9 mouse cellular contexts compared by ENCODE assay signal in the genomic region with DNA sequence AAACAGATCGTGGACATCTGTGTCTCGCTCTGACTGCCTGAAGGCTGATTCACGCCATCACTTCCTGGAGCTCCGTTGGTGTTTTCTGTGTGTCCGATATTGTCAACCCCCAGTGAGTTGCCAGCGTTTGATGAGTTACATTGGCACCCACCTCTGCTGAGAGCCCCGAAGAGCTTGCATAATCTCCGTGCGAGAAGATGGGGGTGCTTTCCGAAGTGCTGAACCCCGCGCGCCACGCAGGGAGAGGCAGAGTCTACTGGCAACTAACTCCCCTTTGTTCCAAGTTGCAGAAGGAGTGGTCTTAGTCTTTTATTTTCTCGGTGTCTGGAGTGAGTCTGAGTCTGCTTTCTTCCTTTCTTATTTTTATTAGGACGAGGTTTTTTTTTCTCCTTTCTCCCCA. TPM values are rescaled to one million over a fixed set of nuclear protein-coding genes. Genes with fewer than 3 reads are reported as not detected.
DNase-seq lines count a peak whose midpoint lies in the region; ATAC-seq and TF ChIP-seq lines count a peak whose summit lies in the region.
"Had no signal": no experiment of that assay in that cellular context is flagged by ENCODE, and none has a peak within 500 bp of the region (broad histone marks: within the 10 kb centered on the region; RNA-seq: fewer than 3 reads in every experiment).

TSS of gene Rxfp3 (minus strand) at position 281 of the 400 bp plus-strand sequence.

- no peak for DNase-seq in layer of hippocampus, adult 2 months (ENCODE audit: low spot score in 2 of 2)
- no peak for DNase-seq in layer of hippocampus, postnatal 14 days (ENCODE audit: low spot score in 2 of 2)
- peak; percentile 43 for DNase-seq in embryo, embryonic 10.5 days (ENCODE audit: low spot score)
- DNase-seq in hindbrain, embryonic 10.5 days (ENCODE audit: low spot score) = peak; percentile 25
- no peak for DNase-seq in midbrain, embryonic 11.5 days (ENCODE audit: low spot score, missing footprints)
- no peak for DNase-seq in adrenal gland, postnatal 10 days
- DNase-seq in left cerebral cortex, adult 11 months (ENCODE audit: low spot score) = no peak
- no peak for DNase-seq in thymus, postnatal 10 days (ENCODE audit: low spot score in 2 of 2)

- WGBS in hindbrain, embryonic 10.5 days = 4% methylated on average over 16 of the region's 16 CpGs
- WGBS in midbrain, embryonic 11.5 days = 4% methylated on average over 16 of the region's 16 CpGs

- H3K9me3 ChIP-seq in hindbrain, embryonic 10.5 days = no peaks in the 10 kb centered on the region
- no peaks in the 10 kb centered on the region for H3K9me3 ChIP-seq in midbrain, embryonic 11.5 days (ENCODE audit: control insufficient read depth, low read length)

- H3K9ac ChIP-seq in midbrain, embryonic 11.5 days (ENCODE audit: low read length) = no peak within 1 kb of the TSS

- ATAC-seq in midbrain, embryonic 11.5 days (ENCODE audit: low FRiP score) = no peak

- no peak for TF ChIP-seq CTCF in layer of hippocampus, adult 2 months (conservative IDR thresholded peaks at IDR 0.05)

- H3K4me3 ChIP-seq in layer of hippocampus, adult 2 months = peak within 1 kb of the TSS; percentile 36
- peak within 1 kb of the TSS; percentile 47 for H3K4me3 ChIP-seq in hindbrain, embryonic 10.5 days
- H3K4me3 ChIP-seq in midbrain, embryonic 11.5 days (ENCODE audit: low read depth, low read length) = peak within 1 kb of the TSS; percentile 32

- peaks cover 57% of the 10 kb centered on the region for H3K27me3 ChIP-seq in hindbrain, embryonic 10.5 days (ENCODE audit: insufficient read depth, poor library complexity, severe bottlenecking)
- peaks cover 44% of the 10 kb centered on the region for H3K27me3 ChIP-seq in midbrain, embryonic 11.5 days (ENCODE audit: control insufficient read depth, insufficient read depth, low read length)

- H3K4me1 ChIP-seq in hindbrain, embryonic 10.5 days (replicated peaks) = peaks cover 23% of the 10 kb centered on the region
- peaks cover 17% of the 10 kb centered on the region for H3K4me1 ChIP-seq in midbrain, embryonic 11.5 days (ENCODE audit: control insufficient read depth, insufficient read depth, low read length)

- peak within 1 kb of the TSS; percentile 44 for H3K4me2 ChIP-seq in midbrain, embryonic 11.5 days

- H3K27ac ChIP-seq in layer of hippocampus, adult 2 months = no peak within 1 kb of the TSS
- no peak within 1 kb of the TSS for H3K27ac ChIP-seq in hindbrain, embryonic 10.5 days
- H3K27ac ChIP-seq in midbrain, embryonic 11.5 days (ENCODE audit: low read depth, low read length) = no peak within 1 kb of the TSS

- no peaks in the 10 kb centered on the region for H3K36me3 ChIP-seq in hindbrain, embryonic 10.5 days
- no peaks in the 10 kb centered on the region for H3K36me3 ChIP-seq in midbrain, embryonic 11.5 days (ENCODE audit: control insufficient read depth, insufficient read depth, low read length)

RNA-seq across cellular contexts. Expression of gene Rxfp3, which starts in this region (rescaled TPM):
- total RNA-seq in layer of hippocampus, adult 2 months (2021) = 1 to 10 TPM; 5.2 to 5.5 TPM
- total RNA-seq in layer of hippocampus, postnatal 14 days (2021) = 1 to 10 TPM; 5.9 to 7.1 TPM
- 0.86 and 0.92 TPM in 2 replicates for polyA plus RNA-seq in hindbrain, embryonic 10.5 days (2016; fragmentation: Nextera tagmentation; extraction: Ambion mirVana)
- polyA plus RNA-seq in midbrain, embryonic 11.5 days (2014; fragmentation: Nextera tagmentation; extraction: Ambion mirVana) = 1.0 and 1.4 TPM in 2 replicates
- total RNA-seq in adrenal gland, postnatal 10 days (2021) = not detected
- polyA plus RNA-seq: large intestine, adult 2 months had no signal

Comparison
In these comparisons a context has a peak if more than half of its experiments do, and no peak if none do; other contexts are left out.
1. RNA of gene Rxfp3 (total RNA-seq): 5.9 to 7.1 TPM in layer of hippocampus, postnatal 14 days and 5.2 to 5.5 TPM in layer of hippocampus, adult 2 months; not detected in adrenal gland, postnatal 10 days; every median in the first group is over 4 times any median in the second.
2. Peak in DNase-seq and H3K4me3 ChIP-seq in hindbrain, embryonic 10.5 days; RNA of the gene not detected or under 1 TPM.
3. Peak in every context shown above with its lines, with median percentiles within 50 percentile points of each other: H3K4me3 ChIP-seq.